Mouse (Mus musculus) cerebral cortex, adult 2 months (tissue): ENCODE measurements around the gene Mettl6.

Source experiments
- WGBS: fragments of 180-500 bp; shearing (Covaris S2); methylation state at CpG from one replicate; pipeline ENCODE4 v1.1.7; 2018; 5-methylcytosine and 5-hydroxymethylcytosine counted together

The Mettl6 gene

GRCm38 (mm10) chr14:31432424-31432823 lies 62.4 kb downstream of the Mettl6 start:
- 22% methylated on average over 4 of the region's 4 CpGs for WGBS

GRCm38 (mm10) chr14:31431789-31432330 lies 63.0 kb downstream of the Mettl6 start:
- 77% methylated on average over 3 of the region's 3 CpGs for WGBS

GRCm38 (mm10) chr14:31429004-31429395 lies 65.8 kb downstream of the Mettl6 start:
- 40% methylated on average over 5 of the region's 5 CpGs for WGBS

GRCm38 (mm10) chr14:31428211-31429003 lies 66.4 kb downstream of the Mettl6 start:
- WGBS, result 32% methylated on average over 15 of the region's 15 CpGs
